Mouse (Mus musculus) WW6 (cell line): ENCODE data around the gene D5Ertd579e.

Source experiments
- DNase-seq: peaks from one replicate; pipeline ENCODE4 v3.0.0-alpha.2; 2013; ENCODE audit warnings: low read depth, low spot score

Gene D5Ertd579e

GRCm38 (mm10) chr5:36720710-36721375 is 25.0 kb upstream of the D5Ertd579e start:
- DNase-seq: no peak

DNA sequence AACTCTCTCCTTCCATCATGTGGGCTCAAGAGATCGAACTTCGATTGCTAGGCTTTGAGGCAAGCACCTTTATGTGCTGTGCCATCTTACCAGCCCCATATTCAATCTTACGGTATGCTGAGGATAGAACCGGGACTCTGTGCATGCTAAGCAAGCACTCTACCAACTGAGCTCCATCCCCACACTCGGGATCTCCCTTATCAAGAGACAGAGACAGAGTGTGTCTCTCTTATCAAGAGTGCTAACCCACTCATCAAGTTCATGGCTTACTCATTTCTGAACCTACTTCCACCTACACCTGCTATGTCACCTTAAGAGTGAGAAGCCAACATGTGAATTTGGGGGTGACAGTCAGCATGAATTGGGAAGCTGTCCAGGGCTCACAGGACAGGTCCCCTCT is 24.4 kb upstream of the D5Ertd579e start:
- no peak for DNase-seq

- DNase-seq: no peak
Measured at GRCm38 (mm10) chr5:36719601-36720000, 23.8 kb upstream of the D5Ertd579e start.

- DNase-seq: no peak
Measured at GRCm38 (mm10) chr5:36719135-36719534, 23.3 kb upstream of the D5Ertd579e start.

GRCm38 (mm10) chr5:36717889-36718288 is 22.1 kb upstream of the D5Ertd579e start:
- DNase-seq: no peak

- no peak for DNase-seq
Measured at GRCm38 (mm10) chr5:36716816-36717215, 21.0 kb upstream of the D5Ertd579e start.

DNA sequence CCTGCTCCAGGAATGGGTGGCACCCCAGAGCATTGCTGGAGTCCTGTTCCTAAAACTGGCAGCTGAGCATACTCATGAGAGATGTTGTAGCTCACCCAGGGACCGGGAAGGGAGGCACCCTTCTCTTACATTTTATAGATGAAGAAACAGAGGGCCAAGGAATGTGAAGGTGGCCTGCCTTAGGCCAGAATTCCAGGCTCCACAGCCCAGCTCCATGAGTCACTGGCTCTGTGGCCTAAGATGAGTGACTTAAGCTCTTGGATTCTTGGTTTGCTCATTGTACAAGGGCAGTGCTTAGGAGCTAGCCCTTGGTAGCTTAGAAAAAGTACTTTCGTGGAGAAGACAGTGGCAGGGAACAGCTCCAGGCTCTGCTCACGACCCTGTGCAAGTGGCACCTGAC is 19.0 kb upstream of the D5Ertd579e start:
- no peak for DNase-seq

DNA sequence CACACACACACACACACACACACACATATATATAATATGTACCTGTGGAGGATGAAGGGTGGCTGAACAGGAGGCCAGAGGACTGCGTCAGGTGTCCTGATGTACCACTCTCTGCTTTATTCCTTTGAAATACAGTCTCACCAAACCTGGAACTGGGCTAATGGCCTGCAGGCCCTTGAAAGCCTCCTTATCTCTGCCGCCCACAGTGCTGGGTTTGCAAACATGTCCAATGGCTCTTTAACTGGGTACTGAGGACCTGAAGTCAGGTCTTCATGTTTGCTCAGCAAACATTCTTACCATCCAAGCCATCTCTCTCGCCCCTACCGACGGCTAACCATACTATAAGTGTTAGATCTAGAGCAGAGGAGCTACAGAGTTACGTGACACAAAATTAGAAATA is 17.9 kb upstream of the D5Ertd579e start:
- no peak for DNase-seq

- no peak for DNase-seq
Measured at GRCm38 (mm10) chr5:36712553-36713534, 17.0 kb upstream of the D5Ertd579e start.

DNA sequence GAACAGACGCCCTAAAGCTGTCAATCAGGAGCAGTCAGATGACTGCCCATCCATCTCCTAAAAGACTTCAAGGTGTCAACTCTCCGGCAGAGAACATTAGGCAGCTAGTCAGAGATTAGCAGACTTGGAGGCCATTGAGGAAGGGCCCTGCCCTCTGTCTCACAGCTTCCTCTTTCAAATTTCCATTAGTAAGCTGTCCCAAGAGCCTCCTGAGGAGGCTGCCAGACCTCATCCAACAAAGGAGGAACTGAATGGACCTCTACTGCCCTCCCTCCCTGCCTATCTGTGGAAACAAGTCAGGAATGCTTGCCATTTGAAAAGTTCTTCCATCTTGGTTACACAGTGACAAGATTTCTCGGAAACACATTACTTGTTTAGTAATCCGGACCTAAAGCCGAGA is 16.0 kb upstream of the D5Ertd579e start:
- no peak for DNase-seq

DNA sequence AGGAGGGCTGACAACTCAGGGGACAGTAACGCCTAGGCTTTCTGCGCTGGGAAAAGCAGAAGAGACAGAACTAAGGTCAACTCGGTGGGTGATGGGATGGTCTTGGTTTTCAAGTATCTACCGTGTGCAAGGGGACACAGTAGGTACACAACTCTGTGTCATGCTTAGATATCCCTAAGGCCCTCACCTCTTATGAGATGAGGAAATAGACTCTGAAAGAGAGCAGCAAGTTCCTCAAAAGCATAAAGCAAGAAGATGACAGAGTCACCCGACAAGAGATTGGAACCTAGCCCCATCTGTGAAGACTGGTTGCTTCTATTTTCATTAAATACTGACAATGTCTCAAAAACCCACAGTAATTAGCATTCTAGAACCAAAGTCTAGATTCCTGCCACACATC is 10.0 kb upstream of the D5Ertd579e start:
- no peak for DNase-seq

- no peak for DNase-seq
Measured at GRCm38 (mm10) chr5:36705390-36705789, 9.6 kb upstream of the D5Ertd579e start.

DNA sequence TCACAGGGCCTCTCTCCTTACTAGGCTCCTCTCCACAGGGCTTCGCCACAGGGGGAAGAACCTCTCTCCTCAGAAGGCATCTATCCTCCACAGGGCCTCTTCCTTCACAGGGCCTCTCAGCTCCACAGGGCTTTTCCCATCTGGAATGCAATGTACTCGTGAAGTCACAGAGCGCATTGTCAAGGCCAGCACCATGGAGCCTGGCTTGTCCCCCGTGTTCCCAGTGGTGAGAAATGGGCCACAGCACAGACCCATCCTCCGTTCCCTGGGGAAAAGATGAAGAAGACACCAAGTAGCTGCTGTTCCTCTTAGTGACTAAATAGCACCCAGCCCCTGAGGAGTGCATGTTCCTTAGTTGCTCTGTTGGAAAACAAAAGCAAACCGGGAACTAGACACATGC is 8.9 kb upstream of the D5Ertd579e start:
- no peak for DNase-seq

DNA sequence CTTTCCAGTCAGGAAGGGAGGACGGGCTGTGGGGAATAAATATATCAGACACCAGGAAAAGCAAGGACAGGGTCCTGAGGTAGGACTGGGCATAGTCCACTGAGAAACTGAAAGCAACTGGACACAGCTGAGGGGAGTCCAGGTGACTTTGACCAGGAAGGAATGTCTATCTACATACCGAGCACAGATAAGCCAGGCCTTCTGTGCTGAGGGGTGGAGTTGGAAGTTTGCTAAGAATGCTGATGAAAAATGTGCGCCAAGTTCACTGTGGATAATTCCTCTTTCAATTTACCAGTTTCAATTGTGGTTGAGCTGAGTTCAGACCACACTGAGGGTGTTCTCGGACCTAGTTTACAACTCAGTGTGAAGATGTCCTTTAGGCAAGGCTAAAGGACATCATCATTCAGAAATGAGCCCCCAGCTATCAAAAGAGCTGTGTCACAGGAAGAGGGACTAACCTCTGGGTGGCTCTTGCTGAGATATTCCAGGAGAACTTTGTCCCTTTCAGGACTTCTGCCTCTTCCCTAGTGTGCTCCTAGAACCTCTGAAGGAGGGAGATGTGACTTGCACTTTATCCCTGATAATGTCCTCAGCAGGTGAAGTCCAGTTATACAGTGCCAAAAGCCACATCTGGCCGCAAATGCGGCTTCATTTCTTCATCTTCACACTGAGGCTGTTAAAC is 5.3 kb upstream of the D5Ertd579e start:
- no peak for DNase-seq

DNA sequence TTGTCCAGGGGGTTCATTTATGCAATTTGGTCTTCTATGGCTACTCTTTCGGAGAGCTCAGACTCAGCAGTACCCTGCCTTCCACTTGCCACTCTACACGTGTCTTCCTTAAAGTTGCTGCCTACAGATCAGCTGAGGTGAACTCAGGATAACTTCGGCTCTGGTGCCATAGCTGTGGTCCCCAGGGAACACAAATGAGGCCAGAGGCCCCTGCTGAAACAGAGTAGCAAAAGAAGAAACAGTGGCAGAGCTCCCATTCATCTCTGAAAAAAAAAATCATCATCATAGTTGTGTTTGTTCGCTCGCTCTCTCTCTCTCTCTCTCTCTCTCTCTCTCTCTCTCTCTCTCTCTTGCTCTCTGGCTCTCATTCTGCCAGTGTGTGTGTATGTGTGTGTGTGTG is 2.9 kb upstream of the D5Ertd579e start:
- no peak for DNase-seq

DNA sequence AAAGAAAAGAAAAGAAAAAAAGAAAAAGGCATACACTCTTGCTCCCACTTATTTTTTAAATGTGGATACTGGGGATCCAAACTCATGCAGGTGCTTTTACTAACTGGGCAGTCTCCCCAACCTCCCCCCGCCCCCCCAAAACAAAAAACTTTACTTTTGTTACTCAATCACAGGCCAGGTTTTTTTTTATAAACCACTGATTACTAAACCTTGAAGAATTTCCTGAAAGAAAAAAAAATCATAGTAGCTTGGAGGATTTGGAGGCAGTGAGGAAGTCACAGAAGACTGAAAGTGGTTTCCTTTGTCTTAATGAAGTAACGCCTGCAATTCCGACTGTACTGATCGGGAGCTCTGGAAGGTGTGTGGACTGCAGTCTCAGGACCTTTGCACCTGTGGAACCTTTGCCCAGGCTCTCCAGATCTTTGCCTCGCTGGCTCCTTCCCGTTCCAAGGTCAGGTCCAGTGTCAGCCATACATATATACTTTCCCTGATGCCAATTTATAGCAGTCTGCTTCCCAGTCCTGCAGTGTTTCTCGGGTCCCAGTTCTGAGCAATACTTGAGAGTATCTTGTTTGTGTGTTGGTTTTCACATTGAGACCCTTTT is 2.3 kb upstream of the D5Ertd579e start:
- DNase-seq: no peak

DNA sequence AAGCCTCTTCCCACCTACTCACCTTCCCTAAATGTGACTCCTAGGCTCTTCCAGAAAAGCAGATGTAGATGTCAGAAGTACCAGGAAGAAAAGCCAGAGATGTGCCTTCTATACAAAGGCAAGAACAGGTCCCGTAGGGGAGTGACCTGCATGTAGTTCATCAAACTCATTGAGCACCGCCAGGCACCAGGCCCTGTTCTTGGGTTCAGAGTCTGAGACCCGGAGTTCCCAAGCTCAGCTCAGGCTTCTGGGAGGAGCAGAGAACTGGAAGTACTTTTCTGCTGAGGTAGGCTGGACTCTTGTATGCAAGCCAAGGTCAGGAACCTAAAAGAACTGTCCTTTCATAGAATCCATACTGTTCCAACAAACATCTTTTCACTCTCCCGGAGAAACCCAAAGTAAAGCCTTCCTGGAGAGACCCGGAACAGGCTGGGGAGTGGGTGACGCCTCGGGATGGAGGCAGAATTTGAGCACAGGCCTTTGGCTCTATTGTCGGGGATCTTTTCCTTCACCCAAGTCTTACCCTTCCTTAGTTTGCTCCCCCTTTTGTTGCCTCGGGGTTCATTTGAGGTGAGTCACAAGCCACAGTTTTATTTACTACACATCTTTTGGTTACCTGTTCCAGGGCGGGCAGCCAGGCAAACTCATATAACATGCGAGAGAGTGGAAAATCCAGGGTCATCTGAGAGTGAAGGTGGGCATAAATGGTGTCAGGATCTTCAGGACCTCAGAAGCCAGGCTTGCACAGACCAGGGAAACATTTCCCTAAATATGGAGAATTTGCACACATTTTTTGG is 878 bp upstream of the D5Ertd579e start:
- DNase-seq: no peak

- no peak for DNase-seq
Measured at GRCm38 (mm10) chr5:36695005-36695404, 819 bp downstream of the D5Ertd579e start.

GRCm38 (mm10) chr5:36693651-36694050 is 2.2 kb downstream of the D5Ertd579e start:
- no peak for DNase-seq

DNA sequence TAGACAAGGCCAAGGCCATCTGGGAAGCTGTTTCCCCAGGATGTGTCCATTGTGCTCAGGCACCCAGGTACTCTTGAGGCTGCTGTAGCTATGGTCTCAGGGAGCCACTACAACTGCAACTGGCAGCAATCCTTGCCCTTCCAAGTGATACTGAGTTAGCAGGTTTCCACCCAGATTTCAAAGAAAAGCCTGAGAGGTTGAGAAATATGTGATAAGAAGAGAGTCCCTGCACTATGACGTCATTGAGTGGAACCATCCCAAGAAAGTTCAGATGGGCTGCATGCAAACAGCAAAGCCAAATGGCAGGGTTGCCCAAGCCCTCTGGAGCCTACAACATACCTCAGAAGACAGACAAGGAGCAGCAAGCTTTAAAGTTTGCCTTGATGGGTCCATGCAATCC is 4.4 kb downstream of the D5Ertd579e start:
- no peak for DNase-seq

DNA sequence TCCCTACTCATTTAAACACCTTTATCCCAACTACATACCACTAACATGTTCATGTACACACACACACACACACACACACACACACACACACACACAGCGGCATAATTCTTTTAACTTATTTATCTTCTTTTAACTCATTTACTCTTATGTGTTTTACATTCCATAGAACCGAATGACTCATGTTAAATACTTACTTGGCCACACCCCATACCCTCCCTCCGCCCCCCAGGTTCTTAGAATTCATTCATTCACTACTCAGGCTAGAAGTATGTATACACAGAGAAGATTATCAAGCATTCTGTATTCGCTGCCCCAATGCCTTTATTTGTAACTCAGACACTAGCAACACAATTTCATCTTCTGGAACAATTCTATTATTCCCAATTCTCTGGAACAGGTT is 10.7 kb downstream of the D5Ertd579e start:
- DNase-seq: no peak
